Mouse (Mus musculus) neutrophil, adult 65 days (primary cell): ENCODE data around the gene Gm13102. TPM values are rescaled to one million over a fixed set of nuclear protein-coding genes. Genes with fewer than 3 reads are reported as not detected.

Experiments used
- total RNA-seq: library from RNA; stranded (reverse); gene quantifications from 2 replicates; pipeline ENCODE4 v1.2.4, GENCODE M21; 2023

The Gm13102 gene
- total RNA-seq, result not detected in 2 replicates

DNA sequence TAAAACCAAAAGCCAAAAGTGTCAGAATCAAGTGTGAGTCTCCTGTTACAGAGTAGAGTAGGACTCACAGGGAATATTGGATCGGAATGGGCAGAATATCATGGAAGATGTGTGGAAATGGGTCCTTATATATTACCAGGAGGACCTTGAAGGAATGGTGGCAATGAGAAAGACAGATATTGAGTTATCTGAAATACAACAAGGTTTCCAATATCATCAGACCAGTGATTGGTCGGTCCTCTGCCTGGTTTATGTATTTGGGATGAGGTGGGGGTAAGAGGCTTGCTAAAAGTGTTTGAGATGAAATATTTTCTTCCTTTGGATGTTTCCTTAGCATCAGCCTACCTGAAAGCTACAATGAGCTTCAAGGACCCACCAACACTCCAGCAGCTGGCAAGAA is at the start of gene Gm13102:
Gene Gm13102 (plus strand): TSS at position 301 of the 400 bp plus-strand sequence.

DNA sequence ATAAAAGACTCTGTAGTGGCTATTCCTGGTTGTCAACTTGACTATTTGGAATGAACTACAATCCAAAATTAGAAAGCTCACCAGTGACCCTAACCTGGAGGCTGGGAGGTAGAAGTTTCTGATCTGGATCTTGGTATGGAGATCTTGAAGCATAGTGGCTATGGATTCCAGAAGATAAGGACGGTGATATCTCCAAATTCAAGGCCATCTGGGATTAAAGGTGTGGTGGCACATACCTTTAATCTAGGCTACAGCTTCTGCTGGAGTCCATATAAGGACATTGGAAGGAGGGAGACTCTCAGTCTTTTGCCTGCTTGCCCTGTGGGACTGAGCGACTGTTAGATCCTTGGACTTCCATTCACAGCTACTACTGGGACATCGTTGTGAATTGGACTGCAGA is 47.4 kb upstream of the Gm13102 start, which contains the start of gene Pramel4:
Gene Pramel4 (plus strand): TSS at position 301 of the 400 bp plus-strand sequence.

Other genes with a start within 250 kb of the Gm13102 start
- gene Pramef6, start 206.1 kb upstream of the Gm13102 start, total RNA-seq, result not detected in 2 replicates
- not detected in 2 replicates for gene Pramef25, start 155.5 kb upstream of the Gm13102 start, total RNA-seq
- gene Gm13101, start 139.5 kb upstream of the Gm13102 start, total RNA-seq, result not detected in 2 replicates
- not detected in 2 replicates for gene Pramef17, start 112.1 kb upstream of the Gm13102 start, total RNA-seq
- not detected in 2 replicates for gene Pramel4, start 47.3 kb upstream of the Gm13102 start, total RNA-seq
- not detected in 2 replicates for gene Oog3, start 56.2 kb downstream of the Gm13102 start, total RNA-seq
- gene Oog2, start 84.2 kb downstream of the Gm13102 start, total RNA-seq, result not detected in 2 replicates
- gene C87977, start 106.8 kb downstream of the Gm13102 start, total RNA-seq, result not detected in 2 replicates
- gene Pramel5, start 174.0 kb downstream of the Gm13102 start, total RNA-seq, result not detected in 2 replicates
- not detected in 2 replicates for gene Gm13128, start 223.8 kb downstream of the Gm13102 start, total RNA-seq